Mouse (Mus musculus) spleen, adult 2 months (tissue): Measurements from ENCODE around the gene Uchl3. TPM values are rescaled to one million over a fixed set of nuclear protein-coding genes. Genes with fewer than 3 reads are reported as not detected.

Experiments
- DNase-seq, 2 experiments: peaks; one replicate each; pipeline versions ENCODE4 v3.0.0 to v3.0.0-alpha.2; 2012 to 2021; ENCODE audit warnings: low spot score in 2 of 2, low read depth in 1 of 2
- H3K27ac ChIP-seq: fragments of 200-500 bp; 2 replicates; pipeline ENCODE4 v1.5.1; 2012; ENCODE audit warnings: low read length, inconsistent platforms; ENCODE audit not compliant: insufficient read depth
- H3K27me3 ChIP-seq: fragments of 200-500 bp; 2 replicates; pipeline ENCODE4 v1.6.1; 2012; ENCODE audit warnings: mild to moderate bottlenecking, moderate library complexity, low read length, inconsistent platforms; ENCODE audit not compliant: control insufficient read depth, insufficient read depth
- H3K36me3 ChIP-seq: fragments of 200-500 bp; 2 replicates; pipeline ENCODE4 v1.6.1; 2012; ENCODE audit warnings: mild to moderate bottlenecking, low read length, inconsistent platforms; ENCODE audit not compliant: control insufficient read depth, insufficient read depth
- H3K4me1 ChIP-seq: fragments of 200-500 bp; 2 replicates; pipeline ENCODE4 v1.6.1; 2011; ENCODE audit warnings: inconsistent platforms; ENCODE audit not compliant: control insufficient read depth, insufficient read depth, insufficient read length
- H3K4me3 ChIP-seq: fragments of 200-500 bp; 2 replicates; pipeline ENCODE4 v1.5.1; 2011; ENCODE audit warnings: mild to moderate bottlenecking, inconsistent platforms; ENCODE audit not compliant: insufficient read depth, insufficient read length; ENCODE audit errors: extremely low read depth
- CTCF ChIP-seq: fragments of 200-500 bp; IDR thresholded peaks from 2 replicates; pipeline ENCODE4 v1.5.1; 2011; ENCODE audit warnings: mild to moderate bottlenecking, inconsistent platforms; ENCODE audit not compliant: insufficient read depth, insufficient read length, insufficient replicate concordance; ENCODE audit errors: extremely low read depth
- POLR2A ChIP-seq: fragments of 200-500 bp; IDR thresholded peaks from 2 replicates; pipeline ENCODE4 v1.6.1; 2011; ENCODE audit warnings: low read depth, low read length, inconsistent platforms
- WGBS: fragments of 180-500 bp; shearing (Covaris S2); methylation state at CpG from one replicate; pipeline ENCODE4 v1.1.7; 2018; 5-methylcytosine and 5-hydroxymethylcytosine counted together
- polyA plus RNA-seq: library from polyadenylated mRNA; depleted of rRNA; stranded (reverse); fragments of >200 nt; gene quantifications from 2 replicates; pipeline ENCODE4 v1.2.3, GENCODE M21; 2012

The Uchl3 gene
- polyA plus RNA-seq, 1 experiment: 15.3 TPM

DNA sequence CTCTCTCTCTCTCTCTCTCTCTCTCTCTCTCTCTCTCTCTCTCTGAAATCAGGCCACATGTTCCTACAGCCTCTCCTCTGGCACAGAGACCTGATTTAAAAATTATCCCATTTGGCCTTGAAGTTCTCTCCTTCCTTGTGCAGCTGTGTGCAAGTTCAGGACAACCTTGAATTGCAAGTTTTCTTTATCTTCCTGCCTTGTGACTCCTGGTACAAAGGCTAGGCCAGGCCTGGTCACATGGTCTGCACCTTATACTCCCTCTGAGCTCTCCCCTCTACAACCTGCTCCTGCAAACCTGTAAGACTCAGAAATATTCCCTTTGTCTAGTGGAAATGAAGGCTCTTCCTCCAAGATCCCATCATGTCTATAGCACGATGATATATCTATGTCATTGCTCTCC is 8.8 kb upstream of the Uchl3 start:
- Histone ChIP-seq H3K4me1 (no peaks in the 10 kb centered on the region), H3K27me3 (no peaks in the 10 kb centered on the region), H3K36me3 (no peaks in the 10 kb centered on the region), H3K27ac (no peak overlapping the region), H3K4me3 (no peak overlapping the region)
- 96% methylated on average over 1 of the region's 1 CpGs for WGBS
- no peak for DNase-seq
- TF ChIP-seq CTCF (no peak), POLR2A (no peak)

DNA sequence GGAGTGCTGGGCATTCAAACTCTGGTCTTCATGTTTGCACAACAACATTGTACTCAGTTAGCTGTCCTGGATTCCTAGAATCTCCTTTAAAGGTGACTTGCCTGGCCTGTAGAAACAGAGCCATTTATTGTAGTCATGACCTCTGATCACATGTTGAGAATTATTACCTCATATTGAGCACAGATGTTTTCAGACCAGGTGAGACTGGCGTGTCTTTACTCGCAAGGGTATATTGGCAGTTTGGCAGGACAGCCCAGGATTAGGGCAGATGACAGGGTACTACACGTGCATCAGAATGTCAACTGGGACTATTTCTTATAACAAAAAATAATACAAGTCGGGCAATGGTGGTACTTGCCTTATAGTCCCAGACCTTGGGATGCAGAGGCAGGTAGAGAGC is 3.2 kb upstream of the Uchl3 start:
- DNase-seq: no peak
- TF ChIP-seq CTCF (no peak), POLR2A (no peak)
- H3K4me1 ChIP-seq: no peaks in the 10 kb centered on the region
- 88% methylated on average over 4 of the region's 4 CpGs for WGBS
- H3K27ac ChIP-seq: no peak overlapping the region
- no peaks in the 10 kb centered on the region for H3K27me3 ChIP-seq
- H3K4me3 ChIP-seq: no peak overlapping the region
- H3K36me3 ChIP-seq: no peaks in the 10 kb centered on the region

DNA sequence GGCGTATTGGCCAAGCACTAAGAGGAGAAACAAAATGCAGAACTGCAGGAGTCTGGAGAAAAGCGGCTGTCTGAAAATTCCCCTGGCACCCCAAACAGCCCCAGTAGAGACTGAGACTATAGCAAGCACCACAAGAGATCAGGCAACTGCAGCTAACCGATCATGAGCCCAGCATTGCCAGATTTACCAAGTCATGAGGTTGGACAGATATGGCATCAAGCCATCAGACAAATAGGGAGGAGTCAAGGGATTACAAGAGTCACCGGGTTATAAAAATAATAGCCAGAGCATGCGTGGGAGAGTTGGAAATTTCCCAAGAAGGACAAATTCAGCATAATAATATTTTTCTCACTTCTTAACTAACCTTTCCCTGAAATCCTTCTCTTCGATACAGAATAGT is 1.2 kb upstream of the Uchl3 start:
- whole genome bisulfite sequencing: 80% methylated on average over 6 of the region's 6 CpGs
- no peak for DNase-seq
- H3K27ac ChIP-seq: no peak overlapping the region
- H3K36me3 ChIP-seq: no peaks in the 10 kb centered on the region
- no peak overlapping the region for H3K4me3 ChIP-seq
- no peaks in the 10 kb centered on the region; the same call in 1 of the 2 replicates for H3K4me1 ChIP-seq
- TF ChIP-seq CTCF (no peak), POLR2A (no peak)
- H3K27me3 ChIP-seq: no peaks in the 10 kb centered on the region

DNA sequence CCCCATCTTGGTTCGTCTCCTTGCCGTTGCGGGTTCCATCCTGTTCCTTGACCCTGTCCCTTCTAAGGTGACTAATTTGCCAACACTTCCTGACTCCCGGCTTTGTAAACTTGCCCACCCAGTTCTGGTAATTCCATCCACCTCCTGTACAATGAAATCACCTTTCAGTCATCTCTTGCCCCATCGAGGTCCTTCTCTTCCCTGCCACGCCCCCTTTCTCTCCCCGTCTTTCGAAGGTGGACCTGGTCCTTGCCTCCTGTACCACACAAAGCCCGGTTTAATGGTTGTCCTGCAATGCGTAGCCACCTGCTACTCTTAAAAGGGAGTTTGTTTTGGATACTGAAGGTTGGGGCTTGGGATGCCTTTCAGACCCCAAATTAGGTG is 751 bp downstream of the Uchl3 start:
- H3K4me1 ChIP-seq: no peaks in the 10 kb centered on the region; the same call in 1 of the 2 replicates
- no peak for TF ChIP-seq POLR2A
- no peak for TF ChIP-seq CTCF
- DNase-seq: no peak
- 3% methylated on average over 10 of the region's 10 CpGs for WGBS
- H3K27ac ChIP-seq: no peak overlapping the region
- 0 out of 2 replicates have a peak, but pooled peaks cover 3% of the 10 kb centered on the region for H3K36me3 ChIP-seq
- peak overlapping the region; percentile 99 for H3K4me3 ChIP-seq
- no peaks in the 10 kb centered on the region for H3K27me3 ChIP-seq

DNA sequence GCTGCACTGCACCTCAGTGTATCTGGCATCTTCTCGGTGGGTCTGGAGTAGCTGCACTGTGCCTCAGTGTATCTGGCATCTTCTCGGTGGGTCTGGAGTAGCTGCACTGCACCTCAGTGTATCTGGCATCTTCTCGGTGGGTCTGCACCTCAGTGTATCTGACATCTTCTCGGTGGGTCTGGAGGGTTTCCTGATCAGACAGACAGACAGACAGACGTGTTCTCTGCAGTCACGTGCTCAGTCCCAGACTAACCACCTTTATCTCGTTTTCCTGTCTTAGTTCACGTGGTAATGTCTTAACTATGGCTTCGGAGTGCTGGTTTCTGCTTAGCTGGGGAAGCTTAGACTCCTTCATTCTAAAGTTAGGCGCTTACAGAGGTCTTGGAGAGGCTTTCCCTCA is 2.5 kb downstream of the Uchl3 start:
- no peaks in the 10 kb centered on the region; the same call in 1 of the 2 replicates for H3K4me1 ChIP-seq
- no peaks in the 10 kb centered on the region for H3K27me3 ChIP-seq
- 59% methylated on average over 10 of the region's 10 CpGs for WGBS
- 0 out of 2 replicates have a peak overlapping the region, but pooled peaks have one; percentile 59 for H3K27ac ChIP-seq
- 0 out of 2 replicates have a peak, but pooled peaks cover 3% of the 10 kb centered on the region for H3K36me3 ChIP-seq
- DNase-seq: no peak
- no peak overlapping the region for H3K4me3 ChIP-seq
- TF ChIP-seq CTCF (no peak), POLR2A (no peak)

DNA sequence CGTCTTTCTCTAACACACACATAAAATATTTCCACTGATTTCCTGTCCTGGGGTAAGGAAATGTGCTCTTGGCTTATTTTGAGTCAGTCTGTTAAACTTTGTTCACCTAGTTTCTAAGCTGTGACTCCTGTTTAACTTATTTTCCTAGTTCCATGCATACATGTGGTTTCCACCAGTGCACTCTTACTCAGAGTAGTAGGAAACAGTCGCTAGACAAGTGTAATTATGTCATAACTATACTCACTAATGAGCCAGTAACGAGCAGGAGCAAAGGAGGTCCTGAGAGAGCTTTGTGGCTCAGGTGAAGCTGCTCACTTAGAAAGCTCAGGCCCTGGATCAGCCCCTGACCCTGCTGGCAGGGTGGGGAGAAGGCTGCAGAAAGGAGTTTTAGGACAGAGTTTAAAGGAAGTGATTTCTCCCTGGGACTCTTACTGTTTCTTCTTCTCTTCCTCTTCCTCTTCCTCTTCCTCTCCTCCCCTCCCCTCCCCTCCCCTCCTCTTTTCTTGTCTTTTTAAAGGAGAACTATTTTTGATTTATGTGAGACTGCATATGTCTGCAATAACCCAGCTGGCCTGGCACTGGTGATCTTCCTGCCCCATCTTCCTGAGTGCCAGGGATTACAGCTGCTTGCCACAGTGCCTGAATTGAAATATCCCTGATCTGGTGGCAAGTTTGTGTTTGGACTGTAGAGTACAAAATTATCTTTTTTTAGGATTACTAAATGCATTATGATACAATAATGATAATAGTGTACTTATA is 8.1 kb downstream of the Uchl3 start:
- H3K27me3 ChIP-seq: no peaks in the 10 kb centered on the region

DNA sequence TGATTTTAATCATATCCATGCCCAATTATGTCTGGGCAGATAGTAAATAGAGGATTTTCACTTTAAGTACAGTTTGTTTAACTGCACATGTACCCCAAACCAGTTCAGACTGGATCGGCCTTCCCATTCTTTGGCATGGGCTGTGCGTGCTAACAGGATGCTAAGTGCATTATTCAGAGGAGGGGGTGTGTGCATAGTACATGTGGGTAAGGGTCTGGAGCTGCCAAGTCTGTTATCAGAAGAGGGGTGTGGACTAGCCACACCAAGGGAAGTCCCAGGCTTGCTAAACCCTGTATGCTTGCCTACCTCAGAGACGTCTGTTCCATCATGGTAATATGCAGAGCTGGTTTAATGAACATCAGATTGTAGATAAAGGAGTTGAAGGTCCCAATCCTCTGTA is 10.5 kb downstream of the Uchl3 start:
- H3K4me1 ChIP-seq: peaks cover 5% of the 10 kb centered on the region; the same call in 1 of the 2 replicates
- peaks cover 8% of the 10 kb centered on the region for H3K36me3 ChIP-seq
- DNase-seq: no peak
- TF ChIP-seq POLR2A (no peak), CTCF (no peak)
- 87% methylated on average over 3 of the region's 3 CpGs for WGBS
- no peak overlapping the region for H3K27ac ChIP-seq
- no peaks in the 10 kb centered on the region for H3K27me3 ChIP-seq
- no peak overlapping the region for H3K4me3 ChIP-seq

More for the DNA sequence above, 8.1 kb downstream of the Uchl3 start:
- H3K4me3 ChIP-seq: no peak overlapping the region
- no peak for TF ChIP-seq CTCF
- TF ChIP-seq POLR2A: no peak
- H3K4me1 ChIP-seq: peaks cover 5% of the 10 kb centered on the region; the same call in 1 of the 2 replicates
- H3K27ac ChIP-seq: peak overlapping the region; percentile 52
- 34% methylated on average over 3 of the region's 3 CpGs for WGBS
- peaks cover 3% of the 10 kb centered on the region; the same call in 1 of the 2 replicates for H3K36me3 ChIP-seq
- no peak for DNase-seq
